Mouse (Mus musculus): ENCODE results near the gene Park7.

DNA sequence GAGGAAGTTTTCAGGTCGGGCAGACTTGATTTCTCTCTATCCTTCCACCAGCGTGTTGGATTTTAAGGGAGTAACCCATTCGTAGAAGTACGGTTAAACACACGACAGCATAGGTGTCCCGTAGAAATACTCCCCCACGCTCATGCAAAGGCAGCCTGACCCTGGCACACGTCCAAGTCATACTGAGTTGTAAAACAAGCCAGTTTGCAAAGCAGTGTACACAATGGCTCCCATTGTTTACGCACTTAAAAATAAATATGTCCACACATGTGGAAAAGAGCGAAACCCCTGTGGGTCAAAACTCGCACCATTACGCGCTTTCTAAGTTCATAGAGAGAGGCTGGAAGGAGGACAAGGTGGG, 24.3 kb downstream of the Park7 start:
- no peak for TF ChIP-seq MXI1 (IDR thresholded peaks at IDR 0.05; ENCODE audit: low read depth, low read length)
- TF ChIP-seq POLR2A (IDR thresholded peaks at IDR 0.05; ENCODE audit: control insufficient read depth in 1 of 2, insufficient read depth in 1 of 2, low read depth in 1 of 2, low read length in 2 of 2, poor library complexity in 1 of 2), result no peak
- no peak for TF ChIP-seq SIN3A (IDR thresholded peaks at IDR 0.05; ENCODE audit: low read length)
